Mouse (Mus musculus) intestine, embryonic 16.5 days (tissue): ENCODE results near the gene Vmn1r65. TPM values are rescaled to one million over a fixed set of nuclear protein-coding genes. Genes with fewer than 3 reads are reported as not detected.
"Not testable (repeated sequence)": the region's sequence is repeated elsewhere in the genome, so short reads cannot be mapped to it uniquely, and the experiment has no call there.

Experiments
- ATAC-seq: fragments of 200-750 bp; cut with Nextera tagmentation; 2 replicates; pipeline ENCODE4 v1.8.0; 2017; ENCODE audit warnings: moderate TSS enrichment, moderate library complexity
- H3K27ac ChIP-seq: fragments of 300-500 bp; sonication (generic); 2 replicates; pipeline ENCODE4 v1.5.1; 2014; ENCODE audit warnings: mild to moderate bottlenecking, low read length
- H3K27me3 ChIP-seq: fragments of 300-500 bp; sonication (generic); replicated peaks from 2 replicates; pipeline ENCODE4 v1.6.1; 2014; ENCODE audit warnings: low read length, control low read depth, mixed read lengths; ENCODE audit not compliant: control insufficient read depth, insufficient read depth
- H3K36me3 ChIP-seq: fragments of 300-500 bp; sonication (generic); 2 replicates; pipeline ENCODE4 v1.6.1; 2014; ENCODE audit warnings: low read length, control low read depth; ENCODE audit not compliant: control insufficient read depth, insufficient read depth
- H3K4me1 ChIP-seq: fragments of 300-500 bp; sonication (generic); 2 replicates; pipeline ENCODE4 v1.6.1; 2014; ENCODE audit warnings: low read length, control low read depth, mixed read lengths; ENCODE audit not compliant: control insufficient read depth, insufficient read depth
- H3K4me2 ChIP-seq: fragments of 300-500 bp; sonication (generic); 2 replicates; pipeline ENCODE4 v1.6.1; 2014; ENCODE audit warnings: low read depth, low read length, control low read depth
- H3K4me3 ChIP-seq: fragments of 300-500 bp; sonication (generic); 2 replicates; pipeline ENCODE4 v1.5.1; 2014; ENCODE audit warnings: mild to moderate bottlenecking, low read length
- H3K9ac ChIP-seq: fragments of 300-500 bp; sonication (generic); 2 replicates; pipeline ENCODE4 v1.6.1; 2014; ENCODE audit warnings: low read depth, low read length
- H3K9me3 ChIP-seq: fragments of 300-500 bp; sonication (generic); 2 replicates; pipeline ENCODE4 v1.6.1; 2016; ENCODE audit warnings: low read length, control low read depth; ENCODE audit not compliant: control insufficient read depth
- WGBS: fragments of 180-500 bp; shearing (Covaris S2); extraction: QIAGEN DNeasy Blood & Tissue Kit; methylation state at CpG from one replicate; pipeline ENCODE4 v1.1.7; 2014; 5-methylcytosine and 5-hydroxymethylcytosine counted together
- polyA plus RNA-seq: library from polyadenylated mRNA; unstranded; fragments of >200 nt; fragmentation: Nextera tagmentation; extraction: Ambion mirVana; gene quantifications from 2 replicates; pipeline ENCODE4 v1.2.1, GENCODE M21; 2015

Vmn1r65 gene
- polyA plus RNA-seq, result not detected in 2 replicates

- Histone ChIP-seq H3K9me3 (peaks cover 6% of the 10 kb centered on the region; the same call in 1 of the 2 replicates), H3K4me2 (no peak within 1 kb of the TSS), H3K9ac (no peak within 1 kb of the TSS), H3K4me1 (no peaks in the 10 kb centered on the region), H3K27me3 (no peaks in the 10 kb centered on the region), H3K4me3 (no peak within 1 kb of the TSS), H3K36me3 (no peaks in the 10 kb centered on the region), H3K27ac (no peak within 1 kb of the TSS)
- no peak for ATAC-seq
- WGBS, result 89% methylated on average over 1 of the region's 1 CpGs
These were observed at the start of gene Vmn1r65 for GRCm38 (mm10) chr7:6010910-6011309. Gene Vmn1r65, minus strand, starts transcription at chr7:6011010.

DNA sequence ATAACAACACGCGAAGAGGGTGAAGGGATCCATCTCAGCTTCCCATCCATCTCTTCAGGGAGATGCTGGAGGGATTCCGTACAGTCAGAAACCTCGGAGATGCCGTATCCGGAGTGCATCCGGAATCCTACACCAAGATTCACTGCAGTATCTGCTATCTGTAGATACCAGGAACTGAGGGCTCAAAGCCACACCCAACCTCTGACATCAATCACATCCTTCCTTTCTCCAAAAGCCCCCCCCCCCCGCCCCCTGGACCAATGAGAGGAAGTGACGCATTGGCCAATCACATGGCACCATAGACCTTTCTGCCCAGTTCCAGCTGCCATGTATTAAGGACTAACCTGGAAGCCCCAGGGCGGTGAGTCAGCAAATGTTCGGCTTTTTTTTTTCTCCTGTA, 34.1 kb upstream of the Vmn1r65 start, which contains the start of gene Nlrp4c:
Gene Nlrp4c (plus strand): TSS at position 301 of the 400 bp plus-strand sequence.
- ATAC-seq, result no peak
- 89% methylated on average over 10 of the region's 11 CpGs for WGBS
- Histone ChIP-seq H3K27ac (no peak within 1 kb of the TSS), H3K36me3 (no peaks in the 10 kb centered on the region), H3K27me3 (no peaks in the 10 kb centered on the region), H3K9ac (no peak within 1 kb of the TSS), H3K4me2 (no peak within 1 kb of the TSS), H3K9me3 (no peaks in the 10 kb centered on the region), H3K4me1 (no peaks in the 10 kb centered on the region), H3K4me3 (no peak within 1 kb of the TSS)

- H3K9ac ChIP-seq, H3K4me2 ChIP-seq, H3K9me3 ChIP-seq, H3K27ac ChIP-seq, H3K27me3 ChIP-seq, H3K4me3 ChIP-seq, H3K36me3 ChIP-seq, ATAC-seq, H3K4me1 ChIP-seq: not testable (repeated sequence)
- 85% methylated on average over 4 of the region's 4 CpGs for WGBS
These were observed 28.4 kb downstream of the Vmn1r65 start for GRCm38 (mm10) chr7:5982426-5982825.

DNA sequence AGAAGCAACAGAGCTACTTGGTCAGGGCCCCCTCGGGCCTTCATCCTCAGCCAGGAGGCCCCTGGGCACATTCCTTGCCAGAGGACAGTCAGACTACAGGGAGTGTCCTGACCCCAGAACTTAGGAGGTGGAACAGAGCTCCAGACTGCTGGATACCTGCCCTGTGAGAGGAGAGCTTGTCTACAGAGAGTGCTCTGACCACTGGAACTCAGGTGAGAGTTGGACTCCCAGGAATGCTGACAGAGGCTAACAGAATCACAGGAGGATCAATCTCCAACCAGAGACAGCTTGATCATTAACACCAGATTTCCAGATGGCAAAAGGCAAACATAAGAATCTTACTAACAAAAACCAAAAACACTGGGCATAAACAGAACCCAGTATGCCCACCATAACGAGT, 38.3 kb downstream of the Vmn1r65 start:
- not testable (repeated sequence) for H3K4me2 ChIP-seq, H3K27me3 ChIP-seq, ATAC-seq, H3K9ac ChIP-seq, H3K27ac ChIP-seq, H3K9me3 ChIP-seq, H3K4me3 ChIP-seq, H3K4me1 ChIP-seq, H3K36me3 ChIP-seq
- WGBS, result 60% methylated on average over 2 of the region's 2 CpGs

Other genes with a start within 250 kb of the Vmn1r65 start
- gene Vmn1r63, start 205.6 kb downstream of the Vmn1r65 start, polyA plus RNA-seq, result not detected in 2 replicates
- gene Vmn1r64, start 126.5 kb downstream of the Vmn1r65 start, polyA plus RNA-seq, result not detected in 2 replicates
- gene Nlrp4c, start 34.2 kb upstream of the Vmn1r65 start, polyA plus RNA-seq, result not detected in 2 replicates
- 20.6 and 20.9 TPM in 2 replicates for gene Zfp787, start 145.0 kb upstream of the Vmn1r65 start, polyA plus RNA-seq
- gene Zfp444, start 161.2 kb upstream of the Vmn1r65 start, polyA plus RNA-seq, result 34.6 and 35.3 TPM in 2 replicates
- not detected in 2 replicates for gene Galp, start 186.1 kb upstream of the Vmn1r65 start, polyA plus RNA-seq
- gene Zscan5b, start 211.3 kb upstream of the Vmn1r65 start, polyA plus RNA-seq, result not detected in 2 replicates
- not detected in 2 replicates for gene Epp13, start 241.7 kb upstream of the Vmn1r65 start, polyA plus RNA-seq